Mouse (Mus musculus) liver, embryonic 14.5 days (tissue): Measurements from ENCODE around the gene Gm6583.

Experiments used
- CTCF ChIP-seq: IDR thresholded peaks from 2 replicates; pipeline ENCODE4 v1.5.1; 2016; ENCODE audit warnings: antibody characterized with exemption, low read depth, control low read depth
- EP300 ChIP-seq: IDR thresholded peaks from 2 replicates; pipeline ENCODE4 v1.6.1; 2016; ENCODE audit warnings: antibody characterized with exemption, low read depth

DNA sequence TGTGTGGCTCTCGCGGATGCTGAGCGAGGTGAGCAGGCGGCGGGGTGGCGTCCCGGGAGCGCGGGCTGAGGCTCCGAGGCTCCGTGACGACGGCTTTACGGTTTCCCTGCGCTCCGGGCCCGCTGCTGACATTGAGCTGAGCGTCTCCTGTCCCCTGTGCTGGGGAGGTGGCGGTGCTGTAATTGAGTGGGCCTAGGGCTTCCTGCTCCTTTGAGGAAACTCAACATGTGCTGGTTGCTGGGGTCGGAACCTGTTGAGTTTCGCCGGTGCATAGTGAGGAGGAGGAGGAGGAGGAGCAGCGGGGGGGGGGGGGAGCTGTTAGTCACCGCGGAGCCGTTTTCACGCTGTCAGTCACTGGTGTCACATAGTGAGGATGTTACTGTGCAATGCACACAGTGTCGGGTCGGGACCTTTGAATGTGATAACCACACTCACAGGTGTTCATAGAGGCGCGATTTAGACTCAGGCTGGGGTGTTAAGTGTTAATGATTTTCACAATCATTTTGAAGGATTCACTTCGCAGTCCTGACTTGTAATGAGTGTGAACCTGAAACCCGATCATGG lies 29.3 kb downstream of the Gm6583 start:
- TF ChIP-seq CTCF, result no peak
- TF ChIP-seq EP300, result no peak
